Mouse (Mus musculus): ENCODE measurements around the gene Cyp3a11. TPM values are rescaled to one million over a fixed set of nuclear protein-coding genes. Genes with fewer than 3 reads are reported as not detected.
"Not testable (repeated sequence)": the region's sequence is repeated elsewhere in the genome, so short reads cannot be mapped to it uniquely, and the experiment has no call there.

The Cyp3a11 gene
- not detected in 2 replicates for polyA plus RNA-seq (2012; ENCODE audit: insufficient read depth, insufficient read length, missing spikeins)

GRCm38 (mm10) chr5:145879688-145880087, at the start of gene Cyp3a11:
Gene Cyp3a11, minus strand, starts transcription at chr5:145879964.
- TF ChIP-seq CTCF (IDR thresholded peaks at IDR 0.05; ENCODE audit: low read depth, low read length) (no peak), POLR2A (IDR thresholded peaks at IDR 0.05; ENCODE audit: borderline replicate concordance, low read depth, low read length) (no peak)
- H3K4me3 ChIP-seq (ENCODE audit: insufficient read depth, low read length): no peak within 1 kb of the TSS

GRCm38 (mm10) chr5:145912912-145913311, 33.1 kb upstream of the Cyp3a11 start:
- no peaks in the 10 kb centered on the region for H3K4me1 ChIP-seq (ENCODE audit: control insufficient read depth, insufficient read depth, low read length)
- H3K27ac ChIP-seq (ENCODE audit: insufficient read depth, low read depth, low read length): no peak overlapping the region
- no peak overlapping the region for H3K4me3 ChIP-seq (ENCODE audit: insufficient read depth, low read length)
- no peak for TF ChIP-seq CTCF (IDR thresholded peaks at IDR 0.05; ENCODE audit: low read depth, low read length)
- TF ChIP-seq POLR2A (IDR thresholded peaks at IDR 0.05; ENCODE audit: borderline replicate concordance, low read depth, low read length): no peak

More at GRCm38 (mm10) chr5:145879688-145880087, at the start of gene Cyp3a11:
- no peaks in the 10 kb centered on the region for H3K4me1 ChIP-seq (ENCODE audit: control insufficient read depth, insufficient read depth, low read length)
- H3K27ac ChIP-seq (ENCODE audit: insufficient read depth, low read depth, low read length): no peak within 1 kb of the TSS

DNA sequence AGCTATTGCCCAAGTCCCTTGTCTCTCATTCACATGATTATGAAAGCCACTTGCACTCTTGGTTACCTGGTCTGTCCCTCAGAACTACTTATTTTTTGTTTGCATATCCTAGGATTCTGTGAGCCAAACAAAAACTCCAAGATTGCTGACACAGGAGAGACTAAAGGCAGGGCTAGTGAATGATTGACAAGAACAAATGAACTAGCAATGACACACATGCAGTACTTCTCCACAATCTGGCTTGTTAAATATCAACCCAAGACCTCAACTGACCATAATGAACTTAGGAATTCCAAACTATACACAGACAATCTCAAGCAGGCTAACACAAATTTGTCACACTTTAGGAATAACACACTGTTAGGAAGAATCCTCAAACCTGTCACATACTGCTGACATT, 32.0 kb upstream of the Cyp3a11 start:
- no peak for TF ChIP-seq CTCF (IDR thresholded peaks at IDR 0.05; ENCODE audit: low read depth, low read length)
- TF ChIP-seq POLR2A (IDR thresholded peaks at IDR 0.05; ENCODE audit: borderline replicate concordance, low read depth, low read length): no peak
- no peak overlapping the region for H3K4me3 ChIP-seq (ENCODE audit: insufficient read depth, low read length)
- H3K27ac ChIP-seq (ENCODE audit: insufficient read depth, low read depth, low read length): no peak overlapping the region
- H3K4me1 ChIP-seq (ENCODE audit: control insufficient read depth, insufficient read depth, low read length): no peaks in the 10 kb centered on the region

DNA sequence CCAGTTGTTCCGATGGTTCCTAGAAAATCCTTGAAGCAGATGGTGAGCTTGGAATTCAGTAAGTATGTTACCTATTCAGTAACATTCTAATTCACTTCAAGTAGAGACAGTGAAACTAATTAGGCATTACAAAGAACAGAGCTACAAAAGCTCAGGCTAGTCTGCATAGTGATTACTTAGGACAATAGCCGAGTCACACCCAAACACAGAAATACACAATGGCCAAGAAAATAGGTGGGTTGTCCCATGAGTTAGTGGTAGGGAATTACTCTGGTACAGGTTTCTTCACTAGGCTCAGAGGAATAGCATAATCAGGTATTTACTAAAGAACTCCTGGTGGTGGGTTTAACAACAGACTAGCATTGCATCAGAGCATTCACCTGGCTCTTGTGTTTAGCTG, 27.2 kb upstream of the Cyp3a11 start:
- not testable (repeated sequence) for H3K27ac ChIP-seq (ENCODE audit: insufficient read depth, low read depth, low read length); H3K4me3 ChIP-seq (ENCODE audit: insufficient read depth, low read length); H3K4me1 ChIP-seq (ENCODE audit: control insufficient read depth, insufficient read depth, low read length)

DNA sequence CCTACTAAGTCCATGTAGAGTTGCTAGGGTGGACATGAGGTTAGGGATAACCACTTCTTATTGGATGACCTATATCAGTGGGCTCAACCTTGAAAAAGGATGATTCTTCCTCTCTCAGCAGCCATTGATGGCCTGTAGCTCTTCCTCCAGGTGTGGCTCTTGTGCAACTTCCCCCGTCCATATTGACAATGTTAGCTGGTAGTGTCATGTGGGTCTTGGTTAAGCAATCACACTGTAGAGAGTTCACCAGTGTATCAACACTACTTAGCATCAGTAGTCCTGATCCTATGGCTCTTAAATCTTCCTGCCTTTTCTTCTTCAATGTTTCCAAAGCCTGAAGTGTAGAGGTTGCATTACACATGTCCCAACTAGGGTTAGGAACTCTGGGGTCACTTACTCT, 24.8 kb upstream of the Cyp3a11 start:
- Histone ChIP-seq H3K27ac (ENCODE audit: insufficient read depth, low read depth, low read length) (no peak overlapping the region), H3K4me3 (ENCODE audit: insufficient read depth, low read length) (no peak overlapping the region), H3K4me1 (ENCODE audit: control insufficient read depth, insufficient read depth, low read length) (no peaks in the 10 kb centered on the region)
- TF ChIP-seq CTCF (IDR thresholded peaks at IDR 0.05; ENCODE audit: low read depth, low read length): no peak
- TF ChIP-seq POLR2A (IDR thresholded peaks at IDR 0.05; ENCODE audit: borderline replicate concordance, low read depth, low read length): no peak

- H3K27ac ChIP-seq (ENCODE audit: insufficient read depth, low read depth, low read length): no peak overlapping the region
- TF ChIP-seq CTCF (IDR thresholded peaks at IDR 0.05; ENCODE audit: low read depth, low read length): no peak
- no peak for TF ChIP-seq POLR2A (IDR thresholded peaks at IDR 0.05; ENCODE audit: borderline replicate concordance, low read depth, low read length)
- no peaks in the 10 kb centered on the region for H3K4me1 ChIP-seq (ENCODE audit: control insufficient read depth, insufficient read depth, low read length)
- H3K4me3 ChIP-seq (ENCODE audit: insufficient read depth, low read length): no peak overlapping the region
Observed at GRCm38 (mm10) chr5:145903349-145903748, 23.6 kb upstream of the Cyp3a11 start.

DNA sequence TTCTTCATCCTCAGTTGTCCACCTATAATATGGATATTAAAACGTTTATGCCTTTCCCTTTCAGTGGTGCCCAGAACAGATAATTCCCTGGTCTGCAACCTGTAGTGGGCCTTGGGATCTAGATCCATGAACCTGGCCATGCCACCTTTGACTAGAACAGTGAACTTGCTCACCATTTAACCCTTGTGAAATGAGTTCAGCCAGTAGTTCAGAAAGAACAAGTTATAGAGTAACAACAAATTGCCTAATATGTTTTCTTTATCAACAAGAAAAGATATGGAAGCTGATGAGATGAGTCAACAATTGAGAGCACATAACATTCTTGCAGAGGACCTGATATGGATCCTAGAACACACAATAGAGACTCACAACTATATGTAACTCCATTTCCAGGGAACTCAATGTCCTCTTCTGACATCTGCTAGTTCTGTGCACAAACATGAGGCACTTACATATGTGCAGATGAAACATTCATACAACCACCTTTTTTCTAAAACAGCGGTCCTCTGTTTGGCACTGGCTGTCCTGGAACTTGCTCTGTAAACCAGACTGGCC, 20.7 kb upstream of the Cyp3a11 start:
- Histone ChIP-seq H3K4me1 (ENCODE audit: control insufficient read depth, insufficient read depth, low read length) (no peaks in the 10 kb centered on the region), H3K27ac (ENCODE audit: insufficient read depth, low read depth, low read length) (no peak overlapping the region), H3K4me3 (ENCODE audit: insufficient read depth, low read length) (no peak overlapping the region)
- no peak for TF ChIP-seq CTCF (IDR thresholded peaks at IDR 0.05; ENCODE audit: low read depth, low read length)
- TF ChIP-seq POLR2A (IDR thresholded peaks at IDR 0.05; ENCODE audit: borderline replicate concordance, low read depth, low read length): no peak

- Histone ChIP-seq H3K4me1 (ENCODE audit: control insufficient read depth, insufficient read depth, low read length) (no peaks in the 10 kb centered on the region), H3K27ac (ENCODE audit: insufficient read depth, low read depth, low read length) (no peak overlapping the region), H3K4me3 (ENCODE audit: insufficient read depth, low read length) (no peak overlapping the region)
- TF ChIP-seq CTCF (IDR thresholded peaks at IDR 0.05; ENCODE audit: low read depth, low read length) (no peak), POLR2A (IDR thresholded peaks at IDR 0.05; ENCODE audit: borderline replicate concordance, low read depth, low read length) (no peak)
Observed at GRCm38 (mm10) chr5:145897271-145897670, 17.5 kb upstream of the Cyp3a11 start.

DNA sequence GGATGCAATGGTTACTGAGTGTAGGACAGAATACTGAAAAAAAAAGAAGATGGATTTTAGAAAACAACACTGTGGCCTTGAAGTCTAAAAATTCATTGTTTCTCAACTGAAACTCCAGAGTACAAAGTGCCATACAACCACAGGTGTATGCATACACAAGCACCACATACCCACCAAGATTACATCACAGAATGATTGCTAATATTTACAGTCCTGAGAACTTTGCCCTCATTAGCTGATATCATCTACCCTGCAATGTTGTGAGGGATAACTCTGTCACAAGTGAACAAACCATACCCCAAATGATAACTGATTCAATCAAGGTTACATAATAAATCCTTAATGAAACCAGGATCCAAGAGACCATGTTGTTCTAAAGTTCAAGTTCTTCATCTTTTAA, 1.4 kb upstream of the Cyp3a11 start:
- no peak overlapping the region for H3K4me3 ChIP-seq (ENCODE audit: insufficient read depth, low read length)
- H3K27ac ChIP-seq (ENCODE audit: insufficient read depth, low read depth, low read length): no peak overlapping the region
- H3K4me1 ChIP-seq (ENCODE audit: control insufficient read depth, insufficient read depth, low read length): no peaks in the 10 kb centered on the region
- TF ChIP-seq POLR2A (IDR thresholded peaks at IDR 0.05; ENCODE audit: borderline replicate concordance, low read depth, low read length): no peak
- TF ChIP-seq CTCF (IDR thresholded peaks at IDR 0.05; ENCODE audit: low read depth, low read length): no peak

DNA sequence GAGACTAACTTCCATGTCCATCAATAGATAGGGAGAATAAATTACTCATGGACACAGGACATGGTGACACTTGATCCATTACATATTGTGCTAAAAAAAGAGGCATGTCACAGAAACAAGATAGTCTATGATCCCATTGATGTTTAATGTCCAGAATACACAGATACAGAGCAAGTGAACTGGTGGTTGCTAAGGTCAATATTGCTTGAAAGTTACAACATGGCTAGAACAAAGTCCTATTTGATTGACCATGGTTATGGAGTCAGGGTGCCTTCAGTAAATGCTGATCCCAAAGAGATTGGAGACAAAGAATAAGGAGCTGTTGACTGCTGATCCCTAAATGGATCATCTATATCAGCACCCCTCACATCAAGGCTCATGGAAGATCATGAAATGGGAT, 12.3 kb downstream of the Cyp3a11 start:
- not testable (repeated sequence) for H3K27ac ChIP-seq (ENCODE audit: insufficient read depth, low read depth, low read length); H3K4me1 ChIP-seq (ENCODE audit: control insufficient read depth, insufficient read depth, low read length); H3K4me3 ChIP-seq (ENCODE audit: insufficient read depth, low read length)

DNA sequence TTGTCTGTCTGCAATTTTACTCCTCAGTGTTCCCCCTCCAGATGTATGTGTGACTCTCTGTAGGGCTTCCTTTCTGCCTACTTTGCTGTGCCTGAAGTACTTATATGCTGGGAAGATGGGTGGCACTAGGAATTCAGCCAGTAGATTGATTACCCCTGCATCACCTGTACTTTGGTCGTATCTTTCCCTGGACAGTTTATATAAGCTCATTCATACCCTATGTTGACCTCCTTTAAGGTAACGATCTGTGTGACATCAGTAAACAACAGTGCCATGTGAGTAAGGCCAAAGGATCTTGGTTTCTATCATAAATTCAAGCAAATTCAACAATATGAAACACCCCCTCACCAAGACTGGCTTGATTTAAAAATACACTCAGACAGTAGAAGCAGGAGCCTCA, 74.0 kb downstream of the Cyp3a11 start, which contains the start of gene Cyp3a44:
Gene Cyp3a44, minus strand, starts transcription at position 79 of the 400 bp plus-strand sequence.
- not testable (repeated sequence) for H3K27ac ChIP-seq (ENCODE audit: insufficient read depth, low read depth, low read length); H3K4me1 ChIP-seq (ENCODE audit: control insufficient read depth, insufficient read depth, low read length); H3K4me3 ChIP-seq (ENCODE audit: insufficient read depth, low read length)

Other genes starting within 250 kb of the Cyp3a11 start
- gene Cyp3a41a, start 159.8 kb downstream of the Cyp3a11 start, polyA plus RNA-seq (2012; ENCODE audit: insufficient read depth, insufficient read length, missing spikeins): not detected in 2 replicates
- gene Cyp3a44, start 74.1 kb downstream of the Cyp3a11 start, polyA plus RNA-seq (2012; ENCODE audit: insufficient read depth, insufficient read length, missing spikeins): not detected in 2 replicates
- gene Cyp3a25, start 129.7 kb upstream of the Cyp3a11 start, polyA plus RNA-seq (2012; ENCODE audit: insufficient read depth, insufficient read length, missing spikeins): not detected in 2 replicates
- not detected in 2 replicates for gene Cyp3a59, start 199.3 kb upstream of the Cyp3a11 start, polyA plus RNA-seq (2012; ENCODE audit: insufficient read depth, insufficient read length, missing spikeins)